Mouse (Mus musculus): ENCODE results near the gene Hras.

The Hras gene

DNA sequence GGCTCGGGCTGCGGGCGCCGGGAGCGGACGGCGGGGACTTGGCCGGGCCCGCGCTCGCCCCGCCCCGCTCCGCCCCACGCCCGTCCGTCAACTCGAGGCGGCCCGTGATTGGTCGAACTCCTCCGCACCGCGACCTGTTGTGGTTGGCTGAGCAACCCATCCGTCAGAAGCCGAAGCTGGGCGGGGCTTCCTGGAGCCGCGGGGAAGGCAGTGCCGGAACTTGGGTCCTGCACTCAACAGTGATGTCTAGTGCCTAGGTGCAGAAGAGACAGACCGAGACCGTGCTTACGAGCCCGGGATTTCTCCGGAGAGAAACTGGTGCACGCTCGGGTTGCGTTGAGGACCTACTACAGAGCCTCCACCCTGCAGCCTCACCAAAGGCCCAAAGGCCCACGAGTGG is at the start of gene Hras, which contains the start of gene Lrrc56:
Hras (minus strand) TSS at position 58 of the 400 bp plus-strand sequence.
Lrrc56 (plus strand) TSS at position 210 of the 400 bp plus-strand sequence.
- in situ Hi-C loops (cut with MboI): no loop called here

DNA sequence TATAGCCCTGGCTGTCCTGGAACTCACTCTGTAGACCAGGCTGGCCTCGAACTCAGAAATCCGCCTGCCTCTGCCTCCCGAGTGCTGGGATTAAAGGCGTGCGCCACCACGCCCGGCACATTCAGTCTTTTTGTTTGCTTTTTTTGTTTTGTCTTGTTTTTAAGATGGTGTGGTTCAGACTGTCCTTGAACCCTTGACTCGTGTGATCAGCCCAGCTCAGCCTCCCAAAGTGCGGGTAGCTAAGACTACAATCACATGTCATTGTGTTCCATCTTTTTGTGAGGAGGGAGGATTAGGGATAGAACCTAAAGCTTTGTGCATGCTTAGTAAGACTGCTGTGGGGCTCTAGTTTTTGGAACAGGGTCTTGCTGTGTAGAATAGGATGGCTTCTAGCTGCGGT is 37.7 kb upstream of the Hras start:
- in situ Hi-C loops (cut with MboI): no loop called here

DNA sequence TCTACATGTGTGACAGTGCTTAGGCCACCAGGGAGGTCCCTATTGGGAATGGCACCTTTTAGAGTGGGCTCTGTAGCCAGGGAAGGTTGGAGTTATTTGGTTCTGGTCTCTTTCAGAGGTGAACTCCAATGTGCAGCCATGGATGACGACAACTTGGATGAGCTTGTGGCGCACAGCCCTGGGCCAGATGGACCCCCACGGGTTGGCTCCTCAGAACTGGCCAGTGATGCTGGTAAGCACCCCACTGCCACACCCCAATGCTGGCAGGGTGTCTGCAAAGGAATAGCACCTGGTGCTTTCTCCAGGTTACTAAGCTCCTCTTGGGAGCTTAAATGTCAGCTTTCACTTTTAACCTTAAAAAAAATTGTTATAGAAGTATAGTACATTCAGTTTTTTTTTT is 37.3 kb upstream of the Hras start:
- in situ Hi-C loops (cut with MboI): no loop called here

DNA sequence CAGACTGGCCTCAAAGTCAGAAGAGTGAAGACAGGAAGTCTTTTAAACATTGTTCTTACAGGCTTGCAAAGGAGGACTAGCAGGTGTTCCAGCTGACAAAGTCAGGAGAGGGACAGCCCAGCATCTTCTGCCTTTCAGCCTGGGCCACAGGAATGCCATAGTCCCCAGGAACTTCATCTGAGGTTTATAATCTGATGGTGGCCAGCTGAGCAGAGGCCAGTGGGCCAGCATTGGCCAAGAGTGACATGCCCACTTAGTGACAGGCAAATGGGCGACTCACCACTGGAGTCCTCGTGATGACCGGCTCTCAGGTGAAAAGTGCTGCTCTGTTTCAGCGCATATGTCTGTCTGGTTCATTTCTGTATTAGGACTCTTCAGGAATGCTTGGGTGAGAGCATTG is 36.8 kb upstream of the Hras start:
- in situ Hi-C loops (cut with MboI): no loop called here

DNA sequence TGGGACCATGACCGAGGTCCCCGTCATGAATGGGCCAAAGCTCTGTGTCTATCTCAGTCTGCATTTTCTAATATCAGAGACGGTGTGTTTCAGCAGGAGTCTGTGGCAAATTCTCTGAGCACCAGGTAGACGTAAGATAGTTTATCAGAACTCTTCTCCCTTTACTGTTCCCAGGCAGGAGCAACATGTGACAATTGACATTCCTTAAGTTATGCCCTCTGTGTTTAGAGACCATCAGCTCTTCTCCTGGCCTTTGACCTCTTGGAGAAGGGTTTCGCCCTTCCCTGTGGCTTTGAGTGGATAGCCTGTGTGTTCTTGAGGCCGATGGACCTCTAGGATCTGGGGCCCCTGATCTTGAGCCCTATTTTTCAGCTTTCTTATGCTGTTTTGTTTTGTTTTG is 35.9 kb upstream of the Hras start:
- in situ Hi-C loops (cut with MboI): no loop called here

DNA sequence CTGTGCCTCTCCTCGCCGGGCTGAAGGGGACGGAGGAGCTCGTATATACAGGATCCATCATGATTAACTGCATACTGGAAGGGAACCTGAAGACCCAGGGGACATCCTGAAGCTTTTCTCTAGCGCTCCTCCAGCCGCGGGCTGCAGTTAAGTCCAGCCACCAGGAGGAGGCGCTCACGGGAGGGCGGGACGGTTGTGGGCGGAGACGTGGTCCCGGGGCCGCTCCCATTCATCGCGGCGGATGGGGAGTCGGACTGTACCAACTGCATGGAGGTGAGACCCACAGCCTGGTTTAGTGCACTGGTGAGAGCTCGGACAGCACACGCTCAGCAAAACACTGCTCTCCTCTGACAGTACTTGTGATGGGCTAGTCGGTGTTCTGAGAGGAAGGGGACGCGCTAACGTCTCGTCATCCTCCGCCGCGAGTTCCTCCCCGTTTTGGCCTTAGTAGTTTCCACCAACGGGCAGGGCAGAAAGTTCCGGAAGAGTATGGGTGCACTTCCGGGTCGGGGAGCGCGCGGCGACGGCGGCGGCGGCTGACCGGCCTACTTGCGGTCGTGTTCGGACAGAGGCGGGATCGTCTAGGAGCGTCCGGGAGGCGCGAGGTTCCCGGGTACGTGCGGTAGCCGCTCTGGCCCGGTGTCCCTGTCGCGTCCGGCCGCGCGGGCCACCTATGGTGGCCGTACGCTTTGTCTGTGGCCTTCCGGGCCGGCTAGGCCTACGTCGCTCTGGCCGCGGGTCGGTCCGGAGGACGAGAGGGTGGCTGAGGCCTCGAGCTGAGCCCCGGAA is 34.7 kb upstream of the Hras start, which contains the start of gene Phrf1:
Phrf1 (plus strand) TSS at position 506 of the 789 bp plus-strand sequence.
- in situ Hi-C loops (cut with MboI): no loop called here

DNA sequence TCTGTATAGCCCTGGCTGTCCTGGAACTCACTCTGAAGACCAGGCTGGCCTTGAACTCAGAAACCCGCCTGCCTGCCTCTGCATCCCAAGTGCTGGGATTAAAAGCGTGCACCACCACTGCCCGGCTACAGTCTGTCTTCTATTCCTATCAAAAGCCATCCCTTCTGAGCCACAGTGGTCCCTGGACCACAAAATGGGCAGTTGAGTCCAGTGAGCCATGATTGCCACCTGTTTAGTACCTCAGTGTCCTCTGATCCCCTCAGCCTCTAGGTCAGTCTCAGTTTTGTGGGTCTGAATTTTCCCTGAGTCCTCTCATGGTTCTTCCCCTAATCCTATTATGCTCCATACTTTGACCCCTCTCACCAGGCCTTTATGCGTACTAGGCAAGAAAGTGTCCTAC is 34.0 kb upstream of the Hras start:
- in situ Hi-C loops (cut with MboI): no loop called here

DNA sequence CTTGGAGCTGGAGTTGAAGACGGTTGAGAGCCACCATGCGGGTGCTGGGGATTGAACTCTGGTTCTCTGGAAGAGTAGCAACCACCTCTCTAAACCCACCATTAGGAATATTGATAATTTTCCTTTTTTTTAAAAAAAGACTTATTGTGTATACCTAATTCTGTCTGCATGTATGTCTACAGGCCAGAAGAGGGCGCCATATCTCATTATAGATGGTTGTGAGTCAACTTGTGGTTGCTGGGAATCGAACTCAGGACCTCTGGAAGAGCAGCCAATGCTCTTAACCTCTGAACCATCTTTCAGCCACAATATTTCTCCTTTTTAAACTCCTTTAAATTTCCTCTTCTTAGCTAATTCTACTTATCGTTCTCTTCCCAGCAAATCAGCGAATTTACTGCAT is 32.7 kb upstream of the Hras start:
- in situ Hi-C loops (cut with MboI): no loop called here

DNA sequence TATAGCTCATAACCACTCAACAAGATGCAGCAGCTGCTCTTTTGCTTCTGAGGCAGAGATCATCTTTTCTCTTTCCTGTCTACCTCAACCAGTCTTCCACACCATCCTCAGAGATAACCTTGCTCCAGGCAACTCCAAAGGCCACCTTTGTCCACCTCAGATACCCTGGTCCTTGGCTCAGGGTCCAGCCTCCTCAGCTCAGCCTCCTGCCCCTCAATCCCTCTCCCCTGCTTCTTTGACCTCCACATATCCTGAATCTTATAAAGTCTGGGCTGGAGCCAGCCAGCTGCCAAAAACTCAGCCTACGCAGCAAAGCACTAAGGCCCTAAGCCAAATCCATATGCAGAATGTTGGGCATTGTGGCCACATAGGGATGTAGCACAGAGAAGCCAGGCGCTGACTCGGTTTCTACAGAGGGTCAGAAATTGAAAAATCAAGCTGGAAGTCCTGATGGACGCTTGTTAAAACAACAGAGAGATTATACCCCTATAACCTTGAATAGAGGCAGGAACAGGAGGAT is 29.0 kb upstream of the Hras start:
- in situ Hi-C loops (cut with MboI): no loop called here

DNA sequence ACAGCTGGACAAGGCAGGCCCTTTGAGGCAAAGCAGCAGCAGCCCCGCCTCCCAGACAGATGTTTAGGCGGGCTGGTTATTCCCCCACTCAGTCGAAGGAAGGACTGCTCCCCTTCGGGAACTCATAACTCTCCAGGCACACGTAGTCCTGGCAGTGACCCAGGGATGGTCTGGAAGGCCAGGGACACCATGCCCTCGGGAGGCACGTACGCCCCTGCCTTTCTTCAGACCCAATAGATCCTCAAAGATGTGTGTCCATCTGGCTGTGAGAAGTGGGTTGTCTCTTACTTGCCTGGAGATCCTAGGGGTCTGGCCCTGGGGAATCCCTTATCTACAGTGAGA is 28.3 kb upstream of the Hras start:
- in situ Hi-C loops (cut with MboI): no loop called here

DNA sequence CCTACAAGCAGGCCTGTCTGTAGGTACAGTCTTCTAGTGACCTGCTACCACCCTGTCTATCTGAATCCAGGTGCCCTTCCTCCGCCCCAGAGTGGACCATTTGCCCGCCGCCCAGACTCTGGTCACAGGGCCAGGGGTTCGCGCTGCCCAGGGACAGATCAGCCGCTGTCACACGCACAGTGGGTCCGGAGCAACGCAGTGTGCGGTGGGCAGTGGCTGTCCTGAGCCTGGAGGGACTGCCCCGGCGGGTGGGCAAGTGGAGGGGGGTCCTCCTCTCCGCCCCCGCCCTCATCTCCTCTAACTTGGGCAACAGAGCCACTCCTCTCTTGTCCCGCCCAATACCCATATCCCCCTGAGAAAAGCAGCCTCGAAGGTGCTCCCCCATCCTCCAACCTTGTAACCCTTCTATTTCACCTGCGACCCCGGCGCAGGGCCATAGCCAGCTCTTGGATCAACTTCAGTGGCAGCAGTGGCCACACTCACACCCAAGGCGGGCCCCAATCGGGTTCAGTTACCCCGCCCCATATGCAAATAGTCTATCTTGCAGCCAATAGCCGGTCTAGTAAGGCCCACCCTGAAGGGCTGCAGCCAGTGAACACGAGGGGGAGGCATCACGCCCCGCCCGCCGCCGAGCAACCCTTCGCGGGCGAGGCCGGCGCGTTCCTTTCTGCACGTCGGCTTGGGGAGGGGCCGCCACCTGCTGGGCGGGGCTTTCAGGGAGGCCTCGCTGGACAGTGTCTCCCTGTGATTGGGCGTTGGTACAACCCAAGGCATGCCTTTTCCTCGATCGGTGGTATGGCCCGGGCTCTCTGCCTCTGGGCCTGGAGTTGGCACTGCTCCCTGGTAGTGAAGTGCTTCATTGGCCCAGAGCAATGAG is 27.7 kb upstream of the Hras start:
- in situ Hi-C loops (cut with MboI): no loop called here

DNA sequence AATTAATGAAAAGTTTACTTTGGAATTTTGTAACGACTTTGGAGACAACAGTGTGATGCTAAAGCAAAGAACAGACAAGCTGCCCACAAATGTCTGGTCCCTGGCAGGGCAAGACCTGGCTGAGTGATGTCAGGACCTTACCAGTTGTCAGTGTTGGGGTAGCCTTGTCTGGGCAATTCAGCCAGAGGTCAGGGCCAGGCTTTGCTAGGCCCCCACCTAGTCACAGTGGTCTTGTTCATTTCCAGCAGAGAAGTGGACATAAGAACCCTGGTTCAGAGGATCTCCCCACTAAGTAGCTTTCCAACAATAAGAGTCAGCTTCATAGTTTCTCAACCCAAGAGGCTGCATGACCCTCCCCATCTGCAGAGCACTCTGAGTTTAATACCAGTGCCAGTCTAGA is 26.6 kb upstream of the Hras start:
- in situ Hi-C loops (cut with MboI): no loop called here

DNA sequence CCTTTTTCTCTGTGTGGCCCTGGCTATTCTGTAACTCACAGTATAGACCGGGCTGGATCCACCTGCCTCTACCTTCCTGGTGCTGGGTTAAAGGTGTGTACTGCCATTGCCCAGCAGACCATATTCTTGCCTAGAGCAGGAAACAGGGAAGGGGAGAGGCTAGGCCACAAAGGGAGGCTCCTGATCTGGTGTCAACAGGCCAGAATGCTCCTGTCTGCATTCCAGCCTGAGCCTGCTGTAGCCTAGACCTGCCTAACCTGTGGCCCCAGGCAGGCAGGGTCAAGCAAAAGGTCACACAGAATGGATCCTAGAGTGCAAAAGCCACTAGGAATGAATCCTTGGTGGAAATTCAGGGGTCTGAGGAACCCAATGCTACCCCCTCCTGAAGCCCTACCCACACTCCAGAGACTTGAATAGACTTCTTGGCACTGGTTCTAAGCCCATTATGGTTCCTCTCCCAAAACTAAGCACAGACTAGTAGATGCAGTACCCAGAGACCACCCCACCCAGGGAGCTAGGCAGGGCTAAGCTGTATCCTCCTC is 25.8 kb upstream of the Hras start:
- in situ Hi-C loops (cut with MboI): no loop called here

DNA sequence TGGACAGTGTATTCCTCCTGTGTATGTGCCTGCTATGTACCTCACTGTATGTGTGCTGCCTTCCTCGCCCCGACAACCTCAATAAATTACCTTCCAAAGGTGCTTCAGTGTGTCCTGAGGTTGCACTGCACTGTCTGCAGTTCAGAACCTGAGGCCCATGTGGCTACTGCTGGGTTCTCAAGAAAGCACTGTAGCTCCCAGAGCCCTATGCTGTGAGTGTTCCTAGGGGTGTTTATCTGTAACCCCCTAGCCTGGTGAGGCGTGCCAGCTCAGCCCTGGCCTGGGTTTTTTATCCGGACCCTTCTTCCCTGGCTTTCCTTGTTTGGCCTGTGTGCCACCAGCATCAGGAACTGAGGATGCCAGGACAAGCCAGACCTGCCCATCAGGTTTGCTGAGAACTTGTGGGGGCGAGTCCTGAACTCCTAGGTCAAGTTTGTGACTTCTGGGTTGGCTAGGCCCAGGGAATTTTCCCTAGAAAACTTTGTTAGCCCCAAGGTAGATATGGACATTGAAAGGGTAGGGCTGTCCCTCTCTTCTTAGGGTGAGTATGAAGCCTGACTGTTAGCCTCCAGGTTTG is 24.8 kb upstream of the Hras start:
- in situ Hi-C loops (cut with MboI): no loop called here

DNA sequence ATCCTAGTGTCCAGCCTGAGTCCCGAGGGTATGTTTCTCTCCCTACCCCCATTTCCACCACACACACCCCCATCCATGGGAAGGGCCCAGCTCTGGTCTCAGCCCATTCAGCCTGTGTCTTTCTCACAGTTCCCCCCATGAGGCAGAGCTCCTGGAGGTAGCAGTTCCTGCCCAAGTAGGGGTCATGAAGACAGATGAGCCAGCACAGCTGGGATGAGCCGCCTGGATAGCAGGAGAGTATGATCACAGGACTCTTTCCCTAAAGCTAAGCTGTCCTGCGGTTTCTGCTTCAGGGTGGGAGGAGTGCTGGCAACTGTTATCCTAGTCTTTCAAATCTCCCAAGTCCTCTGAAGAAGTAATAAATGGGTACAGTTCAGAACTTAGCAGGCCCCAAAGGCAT is 24.3 kb upstream of the Hras start:
- in situ Hi-C loops (cut with MboI): no loop called here

DNA sequence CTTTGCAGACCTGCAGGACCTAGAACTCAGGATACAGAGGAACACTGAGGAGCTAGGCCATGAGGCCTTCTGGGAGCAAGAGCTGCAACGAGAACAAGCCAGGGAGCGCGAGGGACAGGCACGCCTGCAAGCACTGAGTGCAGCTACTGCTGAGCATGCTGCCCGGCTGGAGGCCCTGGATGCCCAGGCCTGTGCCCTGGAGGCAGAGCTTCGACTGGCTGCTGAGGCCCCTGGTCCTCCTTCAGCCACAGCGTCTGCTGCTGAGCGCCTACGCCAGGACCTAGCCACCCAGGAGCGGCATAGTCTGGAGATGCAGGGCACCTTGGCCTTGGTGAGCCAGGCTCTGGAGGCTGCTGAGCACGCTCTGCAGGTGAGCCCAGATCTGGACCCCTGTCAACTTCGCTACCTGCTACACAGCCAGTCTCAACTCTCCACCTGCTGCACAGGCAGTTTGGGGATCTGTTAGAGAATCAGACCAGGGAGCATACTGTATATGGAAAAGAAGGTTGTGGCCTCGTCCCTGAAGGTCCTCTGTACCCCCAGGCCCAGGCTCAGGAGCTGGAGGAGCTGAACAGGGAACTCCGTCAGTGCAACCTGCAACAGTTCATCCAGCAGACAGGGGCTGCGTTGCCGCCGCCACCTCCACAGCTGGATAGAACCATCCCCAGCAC is 23.7 kb upstream of the Hras start:
- in situ Hi-C loops (cut with MboI): no loop called here

DNA sequence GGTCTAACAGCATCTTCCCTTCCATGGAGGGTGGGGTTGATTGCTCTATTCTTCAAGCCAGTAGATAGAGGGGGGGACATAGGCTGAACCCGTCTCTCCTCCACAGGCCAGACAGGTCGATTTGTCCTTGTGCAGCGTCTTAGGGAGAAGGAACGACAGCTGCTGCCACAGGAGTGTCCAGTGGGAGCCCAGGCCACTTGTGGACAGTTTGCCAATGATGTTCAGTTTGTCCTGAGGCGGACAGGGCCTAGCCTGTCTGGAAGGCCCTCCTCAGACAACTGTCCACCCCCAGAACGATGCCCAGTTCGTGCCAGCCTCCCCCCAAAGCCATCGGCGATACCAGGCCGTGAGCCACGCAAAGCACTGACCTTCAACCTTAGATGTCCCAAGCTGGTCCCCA is 23.1 kb upstream of the Hras start:
- in situ Hi-C loops (cut with MboI): no loop called here

DNA sequence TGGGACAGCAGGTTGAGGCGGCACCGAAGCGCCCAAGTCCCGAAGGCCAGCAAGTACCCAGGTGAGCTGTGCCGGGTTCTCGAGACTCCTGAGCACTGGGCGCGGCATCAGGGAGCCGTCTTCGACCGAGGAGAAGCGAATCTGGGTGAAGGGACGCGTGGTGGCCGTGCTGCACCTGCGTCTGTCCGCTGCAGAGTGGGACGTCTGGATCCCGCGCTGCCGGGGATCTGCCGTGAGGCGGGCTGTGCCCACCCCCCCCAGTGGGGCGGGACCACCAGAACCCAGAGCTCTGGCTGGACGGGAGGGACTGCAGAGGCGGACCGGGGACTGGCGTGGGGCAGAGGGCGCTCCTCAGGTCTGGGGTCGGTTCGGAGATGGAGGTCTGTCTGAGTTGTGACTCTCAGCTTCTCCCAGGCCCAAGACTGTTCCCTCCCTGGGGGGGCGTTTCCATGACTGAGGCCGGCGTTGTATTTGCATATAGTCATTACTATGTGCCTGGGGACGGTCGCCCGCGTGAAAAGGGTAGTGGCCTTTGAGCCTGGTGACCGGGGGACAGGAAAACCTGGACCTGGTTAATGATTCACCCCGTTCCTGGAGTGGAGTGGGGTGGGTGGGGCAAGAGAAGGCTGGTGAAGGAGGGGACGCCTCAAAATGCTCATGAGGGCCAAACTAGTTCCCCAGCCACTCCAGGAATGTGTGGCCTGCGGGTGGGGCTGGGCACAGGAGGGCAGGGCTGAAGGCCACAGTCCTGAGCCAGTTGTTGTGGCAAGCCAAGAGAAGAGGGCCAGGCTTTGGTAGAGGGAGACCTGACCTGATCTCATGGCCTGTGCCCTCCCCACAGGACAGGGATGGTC is 22.3 kb upstream of the Hras start:
- in situ Hi-C loops (cut with MboI): no loop called here

DNA sequence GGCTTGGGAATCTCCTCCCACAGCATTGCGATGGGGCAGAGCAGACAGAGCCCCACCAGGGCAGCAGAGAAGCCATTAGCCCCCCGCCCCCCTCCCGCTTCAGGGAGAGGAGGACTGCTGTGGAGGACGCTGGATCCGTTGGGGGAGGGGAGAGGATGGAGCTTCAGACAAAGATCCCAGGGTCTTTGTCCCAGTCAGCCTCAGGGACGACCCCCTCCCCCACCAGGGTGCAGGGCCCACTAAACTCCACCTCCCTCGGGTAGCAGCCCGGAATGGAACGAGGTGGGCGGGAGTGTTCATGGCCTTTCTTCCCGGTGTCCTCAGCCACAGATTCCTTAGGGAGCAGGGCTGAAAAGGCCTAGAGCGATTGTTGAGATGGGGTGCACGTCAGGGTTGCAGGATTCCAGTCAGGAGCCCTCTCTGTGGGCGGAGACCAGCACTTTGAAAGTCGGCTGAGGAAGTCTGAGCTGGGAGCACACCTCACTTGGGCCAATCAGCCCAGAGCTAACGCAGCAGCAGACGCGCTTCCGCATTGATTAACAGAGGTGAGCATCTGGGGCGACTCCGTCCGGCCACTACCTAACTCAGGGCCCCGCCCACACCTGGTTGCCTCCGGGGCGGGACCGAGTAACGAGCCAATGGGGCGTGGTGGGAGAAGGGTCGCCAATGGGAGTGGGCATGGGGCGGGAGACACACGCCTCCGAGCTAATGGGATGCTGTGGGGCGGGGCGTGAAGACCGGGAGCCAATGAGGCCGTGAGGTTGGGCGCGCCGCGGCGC is 21.5 kb upstream of the Hras start, which contains the start of gene Rassf7:
Rassf7 (plus strand) TSS at position 760 of the 779 bp plus-strand sequence.
- in situ Hi-C loops (cut with MboI): no loop called here

DNA sequence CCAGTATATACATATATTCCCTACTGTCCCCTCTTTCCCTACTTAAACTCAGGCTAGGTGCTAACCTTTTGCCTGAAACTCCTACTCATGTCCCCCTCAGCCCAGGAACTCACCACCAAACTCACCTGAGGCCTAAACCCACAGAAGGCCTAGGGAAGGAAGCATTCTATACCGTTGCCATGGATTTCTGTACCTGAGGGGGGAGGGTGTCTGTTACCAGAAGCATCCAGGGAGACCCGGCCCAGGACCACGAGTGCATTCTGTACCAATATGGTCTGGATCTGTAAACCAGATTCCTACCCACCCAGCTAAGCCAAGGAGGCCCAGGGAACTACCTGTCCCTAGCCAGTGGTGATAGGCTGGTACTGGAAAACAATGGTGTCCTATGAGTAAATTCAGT is 20.5 kb upstream of the Hras start:
- in situ Hi-C loops (cut with MboI): no loop called here
